Mouse (Mus musculus) embryo, embryonic 9.5 days (tissue): Measurements from ENCODE around the gene Trim9.

Experiments
- DNase-seq: peaks from one replicate; pipeline ENCODE4 v3.0.0-alpha.2; 2017; ENCODE audit errors: extremely low spot score

Trim9 gene

DNA sequence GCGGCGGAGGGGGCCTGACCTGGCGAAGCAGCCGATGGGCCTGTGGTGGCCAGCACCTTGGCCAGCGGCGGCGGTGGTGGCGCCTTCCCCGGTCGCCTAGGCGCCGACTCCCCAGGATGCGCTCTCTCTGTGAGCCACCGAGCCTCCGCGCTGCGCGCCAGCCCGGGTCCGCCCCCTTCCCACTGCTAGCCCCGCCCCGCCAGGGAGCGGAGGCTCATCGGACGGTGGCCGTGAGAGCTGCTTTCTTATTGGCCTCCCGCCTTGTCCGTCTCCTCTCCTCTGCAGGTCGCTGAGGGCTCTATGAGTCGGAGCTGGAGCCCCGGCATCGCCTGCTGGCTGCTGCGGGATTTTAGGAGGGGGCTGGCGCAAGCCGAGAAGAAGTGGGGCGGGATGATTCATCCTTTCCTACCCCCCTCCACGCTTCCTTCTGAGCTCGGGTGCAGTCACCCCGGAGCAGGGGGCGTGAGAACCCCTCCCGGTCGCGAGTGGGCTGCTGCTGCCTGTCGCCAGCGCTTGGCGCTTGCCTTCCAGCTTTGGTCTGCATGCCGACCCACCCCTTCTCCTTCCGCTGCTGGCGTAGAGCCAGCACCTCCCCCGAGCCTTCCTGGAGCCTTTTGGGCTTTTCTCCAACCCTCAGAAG lies at the start of gene Trim9:
TSS of gene Trim9 (minus strand) at position 413 of the 640 bp plus-strand sequence.
- DNase-seq: peak; percentile 95

DNA sequence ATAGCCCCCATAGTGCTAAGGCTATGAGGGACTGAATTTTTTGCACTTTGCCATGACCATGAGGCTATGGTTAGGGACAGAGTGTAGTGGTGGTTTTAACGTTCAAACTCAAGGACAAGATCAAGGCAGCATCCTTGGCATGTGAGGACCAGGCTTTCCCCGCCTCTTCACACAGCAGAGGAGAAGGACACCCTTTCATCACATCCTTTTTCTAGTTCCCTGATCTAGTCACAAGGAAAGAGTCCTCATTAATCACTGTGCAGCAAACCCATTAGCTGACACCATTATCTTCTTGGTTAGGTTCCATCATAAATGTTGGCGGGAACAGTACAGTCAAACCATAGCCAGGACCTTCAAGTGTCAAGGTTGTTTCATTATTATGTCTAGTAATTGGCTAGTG lies 47.6 kb upstream of the Trim9 start:
- no peak for DNase-seq

DNA sequence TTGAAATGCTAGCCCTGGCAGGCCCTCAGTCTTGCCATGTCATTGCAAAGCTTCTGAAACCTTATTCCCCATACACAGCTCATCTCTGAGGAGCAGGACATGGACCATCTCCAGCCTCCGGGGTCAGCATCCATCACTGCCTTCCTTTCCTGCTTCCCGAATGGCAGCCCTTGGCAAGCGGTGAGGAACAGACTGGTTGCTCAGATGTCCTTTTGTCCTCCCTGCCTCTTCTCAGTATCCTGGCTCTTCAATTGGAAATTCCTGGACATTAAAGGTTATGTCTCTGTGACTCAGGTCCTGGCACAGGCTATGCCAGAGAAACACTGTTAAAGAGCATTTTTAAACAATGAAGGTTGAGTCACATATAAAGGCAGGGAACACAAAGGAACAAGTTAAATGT lies 43.8 kb upstream of the Trim9 start:
- DNase-seq: no peak

DNA sequence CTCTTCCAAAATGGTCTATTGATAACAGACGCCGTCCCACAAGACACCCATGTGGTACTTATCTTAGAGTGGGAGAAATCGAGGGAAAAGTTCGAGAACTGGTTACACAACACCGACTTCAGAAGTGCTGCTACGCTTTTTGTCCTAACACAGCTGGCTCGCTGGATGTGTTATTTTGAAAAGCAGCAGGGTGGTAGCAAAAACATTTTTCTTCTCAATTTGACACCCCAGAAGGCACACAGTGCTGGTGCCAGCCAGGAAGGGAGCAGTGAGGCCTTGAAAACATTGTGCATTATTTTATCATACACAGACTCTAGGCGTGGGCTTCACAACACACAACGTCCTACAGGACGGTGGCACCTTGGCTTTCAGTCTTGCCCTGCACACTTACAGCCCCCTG lies 27.6 kb upstream of the Trim9 start:
- DNase-seq: no peak

DNA sequence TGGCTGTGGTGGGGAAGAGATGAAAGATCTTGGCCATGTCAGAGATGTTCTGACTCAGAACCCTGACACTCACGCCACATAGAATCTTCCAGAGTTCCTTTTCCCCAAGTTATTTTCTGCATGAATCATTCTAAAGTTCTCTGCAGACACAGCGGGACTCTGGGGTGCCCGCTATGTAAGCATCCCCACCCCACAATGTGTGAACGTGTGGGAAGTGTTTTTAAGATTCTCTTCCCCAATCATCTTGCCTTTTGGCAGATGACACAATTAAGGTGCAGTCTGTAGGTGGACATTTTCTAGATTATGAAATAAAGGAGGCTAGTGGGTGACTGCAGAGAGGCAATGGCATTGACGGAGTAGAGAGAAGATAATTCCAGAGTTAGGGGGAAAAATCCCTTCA lies 25.5 kb upstream of the Trim9 start:
- no peak for DNase-seq

DNA sequence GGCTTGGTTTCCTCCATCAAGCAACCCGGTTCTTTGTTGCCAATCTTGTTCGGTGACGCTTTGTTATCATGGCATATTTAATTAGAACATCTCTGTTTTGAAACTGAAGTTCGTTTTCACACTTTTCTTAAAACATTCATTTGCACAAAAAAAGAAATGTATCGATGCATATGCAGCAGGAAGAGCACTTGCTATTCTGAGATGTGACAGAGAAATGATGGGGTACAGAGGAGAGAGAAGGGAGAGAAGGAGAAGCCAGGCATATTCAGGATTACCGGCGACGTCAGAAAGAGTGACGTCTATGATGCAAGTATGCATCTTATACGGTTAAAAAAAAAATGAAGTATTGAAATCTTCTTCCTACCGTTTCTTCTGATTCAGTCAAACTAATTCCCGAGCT lies 21.9 kb upstream of the Trim9 start:
- no peak for DNase-seq

DNA sequence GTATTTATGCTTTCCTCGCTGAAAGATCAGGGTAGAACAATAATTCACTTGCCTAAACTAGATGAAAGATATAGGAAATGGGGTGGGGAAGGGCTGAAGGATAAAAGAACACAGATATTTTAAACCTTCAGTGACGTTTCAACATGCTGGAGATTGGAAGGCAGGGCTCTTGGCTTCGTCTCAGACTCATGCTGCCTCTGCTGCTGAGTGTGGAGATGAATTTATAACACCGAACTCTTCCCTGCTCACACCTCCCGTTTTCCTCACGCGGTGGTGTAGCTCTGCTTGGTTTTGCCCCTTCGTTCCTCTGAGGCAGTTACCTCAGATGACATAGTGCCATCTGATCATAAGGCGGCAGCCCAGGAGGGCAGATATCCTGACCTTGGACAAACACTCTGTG lies 21.4 kb upstream of the Trim9 start:
- no peak for DNase-seq

DNA sequence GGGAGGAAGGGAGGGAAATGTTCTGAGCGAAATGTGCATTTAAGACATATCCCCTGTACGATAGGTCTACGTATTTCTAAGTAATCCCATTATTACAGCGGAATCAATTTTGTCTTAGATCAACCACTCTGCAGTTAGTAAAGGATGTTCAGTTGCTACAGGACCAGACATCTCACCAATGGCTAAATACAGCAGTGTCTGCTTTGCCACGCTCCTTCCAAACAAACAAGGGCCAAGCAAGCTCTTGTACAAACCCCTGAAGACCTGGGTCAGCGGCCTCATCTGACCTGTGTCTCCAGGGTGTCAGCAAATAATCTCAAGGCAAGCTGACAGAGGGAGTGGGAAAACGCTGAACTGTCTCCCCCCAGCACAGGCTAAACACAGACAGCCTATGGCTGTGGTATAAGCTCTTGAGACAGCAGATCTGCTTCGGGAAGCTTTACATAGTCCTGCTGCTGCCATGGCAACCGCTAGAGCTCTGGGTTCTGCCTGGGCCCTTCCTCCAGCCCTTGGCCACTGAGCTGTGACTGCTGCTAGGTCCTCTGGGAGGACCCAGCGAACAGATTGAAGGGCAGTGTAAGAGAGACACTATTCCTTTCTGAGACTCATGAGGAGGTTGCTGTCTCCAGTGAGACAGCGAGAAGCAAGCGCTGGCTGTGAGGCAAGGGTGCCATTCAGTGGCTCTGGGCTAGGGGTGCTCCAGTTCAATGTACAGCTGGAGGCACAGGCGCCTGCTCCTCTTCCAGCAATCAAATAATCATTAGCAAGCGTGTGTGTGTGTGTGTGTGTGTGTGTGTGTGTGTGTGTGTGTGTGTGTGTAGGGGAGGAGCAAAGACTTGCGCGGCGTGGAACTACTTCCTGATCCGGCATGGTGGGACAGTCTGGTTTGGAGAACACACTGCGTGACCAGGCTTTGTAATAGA lies 20.2 kb upstream of the Trim9 start:
- DNase-seq: peak; percentile 82

DNA sequence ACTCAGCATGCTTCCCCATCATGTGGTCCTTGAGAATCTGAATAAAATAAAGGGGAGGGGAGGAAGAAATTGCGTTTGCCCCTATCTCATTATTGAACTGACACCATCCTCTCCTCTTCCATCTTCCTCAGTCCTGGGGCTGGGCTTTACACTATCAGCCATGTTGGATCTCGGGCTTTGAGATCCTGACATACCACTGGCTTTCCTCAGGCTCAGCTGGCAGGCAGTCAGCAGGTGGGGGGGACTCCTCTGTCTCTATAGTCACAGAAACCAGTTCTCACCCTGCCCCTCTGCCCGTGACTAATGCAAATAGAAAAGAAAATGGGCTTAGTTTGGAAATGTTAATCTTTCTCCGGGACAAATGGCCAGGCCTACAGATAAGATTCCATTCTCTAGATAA lies 15.6 kb upstream of the Trim9 start:
- DNase-seq: no peak

DNA sequence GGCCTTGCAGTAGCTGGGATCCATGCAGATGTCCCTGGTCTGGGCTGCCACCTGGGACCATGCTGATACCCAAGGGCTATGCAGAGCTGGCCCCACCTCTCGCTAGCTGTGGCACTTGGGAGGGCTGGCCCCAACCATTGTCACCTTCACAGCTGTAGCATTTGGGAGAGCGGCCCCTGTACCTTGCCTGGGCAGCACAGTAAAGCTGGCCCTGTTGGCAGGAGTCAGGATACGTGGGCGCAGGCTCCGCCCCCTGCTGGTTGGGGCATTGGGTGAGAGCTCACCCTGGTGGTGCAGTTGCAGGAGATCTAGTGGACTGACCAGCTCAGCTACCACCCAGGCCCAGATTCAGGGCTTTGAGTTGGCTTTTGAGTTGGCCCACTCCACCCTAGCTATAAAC lies 12.9 kb upstream of the Trim9 start:
- DNase-seq: no peak

DNA sequence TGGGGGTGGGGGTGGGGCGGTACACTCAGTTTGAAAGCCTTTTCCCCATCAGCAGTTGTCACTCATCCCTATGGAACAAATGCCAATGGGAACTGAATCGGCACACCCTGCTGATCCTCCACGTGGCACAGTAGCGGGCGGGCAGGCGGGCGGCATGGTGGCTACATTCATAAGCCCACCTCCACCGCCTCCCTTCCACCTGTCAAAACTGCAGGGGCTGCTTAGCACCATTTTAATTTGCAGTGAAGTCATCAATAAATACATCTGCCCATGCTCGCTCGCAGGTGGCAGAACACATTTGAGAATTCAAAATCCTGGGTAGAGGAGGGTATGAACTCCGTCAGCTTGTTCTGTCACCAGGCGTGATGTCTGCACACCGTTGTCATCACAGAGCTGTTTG lies 12.0 kb upstream of the Trim9 start:
- DNase-seq: no peak

DNA sequence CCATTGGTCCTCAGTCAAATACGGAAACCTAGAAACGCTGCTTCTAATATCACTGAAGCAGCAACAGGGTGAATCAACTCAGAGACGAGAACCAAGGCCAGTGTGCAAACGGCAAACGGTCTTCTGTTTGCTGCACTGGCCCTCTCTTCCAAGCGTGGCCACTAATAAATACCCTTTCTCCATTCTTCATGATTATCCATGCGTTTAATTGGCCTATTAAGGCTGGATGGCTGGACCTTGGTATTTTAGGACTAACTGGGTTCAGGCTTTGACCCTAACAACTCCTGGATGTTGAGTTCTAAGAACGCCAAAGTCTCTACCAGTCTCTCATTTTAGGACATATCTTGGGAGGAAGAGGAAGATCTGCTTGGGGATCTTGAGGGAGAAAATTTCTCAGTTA lies 7.5 kb upstream of the Trim9 start:
- DNase-seq: no peak

DNA sequence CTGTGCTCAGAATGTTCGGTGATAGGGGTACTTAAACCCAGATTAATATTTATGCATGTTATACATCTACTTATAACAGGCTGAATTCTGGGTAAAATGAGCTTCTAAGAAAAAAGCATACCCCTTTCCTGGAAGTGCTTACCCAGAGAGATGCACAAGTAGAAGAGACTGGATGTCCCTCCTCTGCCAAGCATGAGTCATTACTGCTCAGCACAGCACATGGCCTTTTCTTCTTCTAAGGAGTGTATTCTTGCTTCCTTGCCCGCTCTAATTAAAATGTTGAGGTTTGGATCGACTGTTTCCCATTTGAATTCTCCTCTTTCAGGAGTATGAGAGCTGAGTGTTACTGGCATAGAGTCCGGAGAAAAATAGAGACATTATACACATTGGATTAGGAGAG lies 3.1 kb upstream of the Trim9 start:
- DNase-seq: no peak

DNA sequence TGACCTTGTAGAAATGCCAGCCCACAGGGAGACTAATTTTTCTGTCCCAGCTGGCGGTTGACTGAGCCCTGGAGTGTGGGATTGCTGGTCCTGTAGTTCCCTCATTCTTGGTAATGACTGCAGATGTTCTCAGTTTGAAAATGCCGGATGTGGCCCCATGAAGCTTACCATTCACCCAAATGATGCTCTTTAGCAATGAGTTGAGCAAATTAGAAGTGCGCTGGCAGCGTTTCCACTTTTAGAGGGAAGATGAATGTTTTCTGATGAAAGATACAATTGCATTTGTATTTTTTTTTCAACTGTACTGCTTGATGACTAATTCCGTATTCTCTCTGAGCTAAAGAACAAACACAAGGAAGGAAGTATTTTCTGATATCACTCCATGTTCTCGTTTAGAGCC lies 2.4 kb upstream of the Trim9 start:
- DNase-seq: no peak

DNA sequence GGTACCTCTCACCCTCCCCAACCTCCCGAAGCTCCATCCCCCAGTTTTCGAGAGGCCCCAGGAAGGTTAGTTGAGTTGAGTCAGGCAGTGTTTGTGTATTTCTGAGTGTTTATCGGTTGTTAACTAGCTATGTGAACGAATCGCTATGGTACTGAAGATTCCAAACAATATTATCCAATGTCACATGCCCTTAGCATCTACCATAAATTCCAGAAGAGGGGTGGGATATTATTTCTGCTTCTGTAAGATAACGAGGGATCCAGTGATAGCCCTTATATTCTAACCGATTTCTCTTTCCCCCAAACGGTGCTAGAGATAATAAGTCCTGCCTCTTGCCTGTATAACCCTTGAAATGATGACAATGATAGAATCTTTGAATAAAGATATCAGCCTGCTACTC lies 612 bp upstream of the Trim9 start:
- no peak for DNase-seq

DNA sequence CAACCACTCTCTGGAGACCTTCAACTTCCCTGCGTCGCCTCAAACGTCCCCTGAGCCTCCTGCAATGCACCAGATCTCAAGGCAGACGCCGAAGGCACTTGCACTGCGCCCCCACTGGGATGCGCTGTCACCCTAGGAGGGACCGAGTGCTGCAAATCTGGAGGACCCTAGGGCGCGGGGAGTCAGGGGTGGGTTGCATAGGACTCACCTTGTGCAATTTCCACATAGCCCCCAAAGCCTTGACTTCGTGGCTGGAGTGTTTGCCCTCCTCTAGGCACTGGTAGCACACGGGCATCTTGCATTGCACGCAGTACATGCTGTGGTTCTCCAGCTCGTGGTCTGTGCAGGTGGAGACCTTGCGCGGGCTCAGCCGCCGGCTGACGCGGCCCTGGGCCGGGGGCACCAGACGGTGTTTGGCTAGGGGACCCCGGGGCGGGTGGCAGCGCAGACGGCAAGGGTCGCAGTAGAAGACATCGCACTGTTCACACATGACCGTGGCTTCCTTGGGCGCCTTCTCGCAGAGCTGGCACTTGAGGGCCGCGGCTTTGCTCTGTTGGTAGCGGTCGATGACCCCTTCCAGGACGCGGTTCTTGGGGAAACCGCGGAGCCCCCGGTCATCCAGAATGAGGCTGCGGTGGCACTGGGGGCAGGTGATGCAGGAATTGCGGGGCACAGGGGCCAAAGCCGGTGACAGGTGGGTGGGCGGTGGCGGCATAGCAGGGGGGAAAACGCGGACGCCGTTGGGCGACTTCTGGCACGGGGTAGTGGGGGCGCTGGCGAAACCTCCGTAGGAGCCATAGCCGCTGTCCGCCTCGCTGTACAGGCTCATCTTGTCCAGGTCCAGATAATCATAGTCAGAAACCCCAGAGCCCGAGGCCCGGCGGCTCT lies 1.0 kb downstream of the Trim9 start:
- DNase-seq: peak; percentile 58

DNA sequence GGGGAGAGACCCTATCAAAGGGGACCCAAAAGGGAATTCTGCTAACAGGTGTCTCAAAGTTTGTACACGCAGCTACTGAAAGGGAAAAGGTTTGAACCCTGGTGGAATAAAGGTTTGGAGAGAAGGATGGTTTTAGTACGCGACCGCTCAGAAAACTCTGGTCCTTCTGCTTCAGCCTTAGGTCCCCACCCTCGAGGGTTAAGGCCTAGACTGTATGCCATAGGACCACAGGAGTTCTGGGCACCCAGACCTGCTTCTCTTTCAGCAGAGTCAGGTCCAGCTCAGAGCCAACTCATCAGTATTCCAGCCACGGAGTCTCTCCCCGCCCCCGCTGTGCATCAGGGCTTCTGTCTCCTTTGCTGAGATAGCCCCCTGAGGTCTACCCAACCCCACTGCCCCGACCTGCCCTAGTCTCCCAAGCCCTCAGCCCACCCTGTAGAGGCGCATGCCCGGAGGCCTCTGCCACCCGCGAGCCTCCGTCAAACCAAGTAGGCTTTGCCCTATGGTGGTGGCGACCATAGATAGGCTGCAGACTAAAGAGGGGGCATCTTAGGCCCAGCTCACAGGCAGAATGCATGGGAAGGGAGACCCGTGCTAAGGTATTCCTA lies 1.8 kb downstream of the Trim9 start:
- no peak for DNase-seq

DNA sequence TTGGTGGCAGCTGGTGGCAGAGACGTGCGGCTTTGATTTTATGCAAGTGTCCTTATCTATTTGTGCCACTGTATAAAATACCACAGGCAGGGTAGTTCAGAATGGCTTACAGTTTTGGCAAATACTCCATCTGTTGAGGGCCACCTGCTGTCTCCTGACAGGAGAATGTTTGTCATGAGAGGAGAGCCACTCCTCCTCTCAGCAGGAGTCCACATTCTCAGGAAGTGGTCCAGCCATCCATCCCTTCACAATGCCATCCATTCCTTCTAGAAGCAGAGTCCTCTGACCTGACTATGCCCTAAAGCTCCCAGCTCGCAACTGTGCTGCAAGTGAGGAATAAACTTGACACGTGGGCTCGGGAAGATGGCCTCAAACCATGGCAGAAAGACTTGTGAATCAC lies 12.2 kb downstream of the Trim9 start:
- DNase-seq: no peak

DNA sequence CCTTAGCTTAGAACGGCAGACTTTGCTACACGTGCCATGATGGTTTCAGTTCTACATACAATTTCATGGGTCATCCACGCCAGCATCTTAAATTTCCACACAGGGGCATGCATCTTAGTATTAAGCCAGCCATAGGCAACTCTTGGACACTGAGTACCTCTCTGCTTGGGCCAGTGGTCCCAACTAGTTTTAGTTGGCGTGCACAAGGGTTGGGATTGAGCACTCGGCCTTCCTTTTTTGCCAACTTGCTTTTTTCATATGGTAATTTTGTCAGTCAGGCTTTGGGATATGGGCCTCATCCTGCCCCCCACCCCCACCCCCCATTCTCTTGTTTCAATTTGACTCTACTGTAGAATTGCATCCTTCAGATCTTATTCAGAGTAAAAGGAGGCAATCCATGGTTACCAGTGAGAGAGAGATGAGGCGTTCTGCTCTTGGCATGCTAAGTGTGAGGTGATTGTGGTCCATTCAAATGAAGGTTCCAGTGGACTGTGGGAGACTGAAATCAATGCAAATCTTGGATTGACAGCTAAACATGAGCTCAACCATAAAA lies 14.1 kb downstream of the Trim9 start:
- no peak for DNase-seq

DNA sequence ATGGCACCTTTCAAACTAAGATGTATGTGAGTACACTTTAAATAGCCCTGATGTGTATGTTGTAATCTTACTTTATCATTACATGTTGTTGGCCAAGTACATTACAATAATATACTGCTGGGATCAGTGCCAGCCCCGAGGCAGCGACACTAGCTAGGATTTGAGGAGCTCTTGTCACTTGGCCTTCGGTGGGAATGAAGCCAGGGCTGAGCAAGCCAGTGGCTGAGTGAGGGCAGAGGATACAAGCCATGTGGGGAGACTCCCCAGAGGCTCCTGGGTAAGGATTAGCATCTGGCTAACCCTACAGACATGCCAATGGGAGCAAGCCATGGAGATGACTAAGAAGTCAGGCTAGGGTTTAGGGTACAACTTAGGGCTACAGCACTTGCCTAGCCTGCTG lies 18.4 kb downstream of the Trim9 start:
- no peak for DNase-seq

DNA sequence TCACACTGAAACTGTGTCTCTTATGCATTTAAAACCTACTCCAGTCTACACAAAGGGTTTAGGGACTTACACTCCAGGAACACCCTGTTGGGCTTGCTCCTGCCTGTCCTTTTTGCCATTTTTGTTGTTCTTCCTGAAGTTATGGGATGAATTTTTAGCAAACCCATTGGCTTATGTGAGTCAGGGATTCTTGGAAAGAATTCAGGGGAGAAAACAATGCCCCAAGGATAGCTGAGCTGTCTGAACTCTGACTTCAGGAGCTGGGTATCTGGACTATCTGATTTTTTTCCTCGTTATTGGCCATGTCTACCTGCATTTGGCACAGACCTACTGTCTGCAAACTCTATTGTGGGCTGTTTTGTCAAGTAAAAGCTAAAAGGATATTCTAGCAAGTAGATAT lies 20.5 kb downstream of the Trim9 start:
- DNase-seq: no peak

DNA sequence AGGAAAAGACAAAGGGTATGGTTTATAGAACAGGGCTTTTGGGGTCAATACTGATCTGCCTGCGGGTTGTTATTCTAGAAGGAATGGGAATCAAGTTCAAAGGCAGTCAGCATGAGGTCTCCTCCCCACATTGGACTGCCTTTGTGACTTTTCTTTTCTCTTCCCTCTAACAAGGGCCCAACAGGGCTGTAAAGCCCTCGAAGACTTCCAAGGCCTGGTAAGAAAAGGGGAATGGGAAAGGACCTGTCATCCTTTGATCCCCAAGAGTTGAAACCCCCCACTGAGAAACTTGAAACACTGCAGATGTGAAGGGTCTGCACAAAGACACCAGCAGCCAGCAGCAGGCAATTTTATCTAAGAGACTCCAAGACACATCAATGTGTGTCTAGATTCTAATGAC lies 21.0 kb downstream of the Trim9 start:
- no peak for DNase-seq
